ENCODE assay signal across 9 mouse cellular contexts in genomic region chr13:98502813-98503341, GRCm38 (mm10). TPM values are rescaled to one million over a fixed set of nuclear protein-coding genes. Genes with fewer than 3 reads are reported as not detected.
DNase-seq lines count a peak whose midpoint lies in the region; ATAC-seq lines count a peak whose summit lies in the region.
"Had no signal": no experiment of that assay in that cellular context is flagged by ENCODE, and none has a peak within 500 bp of the region (broad histone marks: within the 10 kb centered on the region; RNA-seq: fewer than 3 reads in every experiment).

No protein-coding gene starts in this region.

- H3K9me3 ChIP-seq in lung, embryonic 16.5 days (ENCODE audit: control insufficient read depth, low read length) = no peaks in the 10 kb centered on the region
- H3K9me3 ChIP-seq in forebrain, embryonic 14.5 days (replicated peaks; ENCODE audit: control insufficient read depth, low read length) = no peaks in the 10 kb centered on the region
- H3K9me3 ChIP-seq in stomach, embryonic 15.5 days = no peaks in the 10 kb centered on the region

- no peaks in the 10 kb centered on the region for H3K36me3 ChIP-seq in lung, embryonic 16.5 days (ENCODE audit: control insufficient read depth, insufficient read depth, low read length)
- H3K36me3 ChIP-seq in forebrain, embryonic 14.5 days (ENCODE audit: control insufficient read depth, insufficient read depth, low read length) = no peaks in the 10 kb centered on the region
- no peaks in the 10 kb centered on the region for H3K36me3 ChIP-seq in stomach, embryonic 15.5 days

- WGBS in lung, embryonic 16.5 days = 3% methylated on average over 27 of the region's 27 CpGs
- 1% methylated on average over 27 of the region's 27 CpGs for WGBS in forebrain, embryonic 14.5 days
- 3% methylated on average over 27 of the region's 27 CpGs for WGBS in stomach, embryonic 15.5 days

- no peak for DNase-seq in lung, adult 18-20 months
- DNase-seq in forebrain, embryonic 14.5 days (ENCODE audit: low spot score) = peak; percentile 25
- peak; percentile 31 to 44 for DNase-seq in kidney, postnatal 4 days
- DNase-seq in right cerebral cortex, postnatal 4 days = no peak
- DNase-seq in B cell, adult 2 months = no peak
- DNase-seq: gastrocnemius, postnatal 36 days had no signal

- no peak overlapping the region for H3K9ac ChIP-seq in lung, embryonic 16.5 days (ENCODE audit: low read length)
- no peak overlapping the region for H3K9ac ChIP-seq in forebrain, embryonic 14.5 days (ENCODE audit: low read length)
- H3K9ac ChIP-seq in stomach, embryonic 15.5 days = no peak overlapping the region

- H3K4me2 ChIP-seq in lung, embryonic 16.5 days (ENCODE audit: low read depth, low read length) = peak overlapping the region; percentile 49
- no peak overlapping the region for H3K4me2 ChIP-seq in forebrain, embryonic 14.5 days (ENCODE audit: low read length)
- peak overlapping the region; percentile 43; the same call in 1 of the 2 replicates for H3K4me2 ChIP-seq in stomach, embryonic 15.5 days

- H3K27ac ChIP-seq in lung, embryonic 16.5 days (ENCODE audit: low read length) = no peak overlapping the region
- no peak overlapping the region for H3K27ac ChIP-seq in forebrain, embryonic 14.5 days (ENCODE audit: low read depth, low read length)
- no peak overlapping the region for H3K27ac ChIP-seq in stomach, embryonic 15.5 days

- H3K27me3 ChIP-seq in lung, embryonic 16.5 days (ENCODE audit: control insufficient read depth, insufficient read depth, low read depth, low read length) = peaks cover 84% of the 10 kb centered on the region
- H3K27me3 ChIP-seq in forebrain, embryonic 14.5 days (replicated peaks; ENCODE audit: control insufficient read depth, insufficient read depth, low read length) = peaks cover 77% of the 10 kb centered on the region
- H3K27me3 ChIP-seq in stomach, embryonic 15.5 days (replicated peaks) = peaks cover 87% of the 10 kb centered on the region

- H3K4me3 ChIP-seq in lung, embryonic 16.5 days (ENCODE audit: low read length) = peak overlapping the region; percentile 29
- H3K4me3 ChIP-seq in forebrain, embryonic 14.5 days (ENCODE audit: low read depth, low read length) = no peak overlapping the region
- H3K4me3 ChIP-seq in stomach, embryonic 15.5 days (replicated peaks) = peak overlapping the region; percentile 15; the same call in 1 of the 2 replicates

- peaks cover 25% of the 10 kb centered on the region for H3K4me1 ChIP-seq in lung, embryonic 16.5 days (replicated peaks; ENCODE audit: control insufficient read depth, insufficient read depth, low read length)
- H3K4me1 ChIP-seq in forebrain, embryonic 14.5 days (ENCODE audit: control insufficient read depth, insufficient read depth, low read length) = no peaks in the 10 kb centered on the region
- peaks cover 19% of the 10 kb centered on the region for H3K4me1 ChIP-seq in stomach, embryonic 15.5 days

- ATAC-seq in lung, embryonic 16.5 days (ENCODE audit: low read depth) = no peak
- no peak for ATAC-seq in forebrain, embryonic 14.5 days
- ATAC-seq in stomach, embryonic 15.5 days (ENCODE audit: insufficient read depth, low FRiP score, low read depth) = no peak
- ATAC-seq in megakaryocyte-erythroid progenitor cell, adult 5-6 weeks (replicated peaks; ENCODE audit: low FRiP score, low TSS enrichment, poor library complexity, severe bottlenecking) = no peak

RNA-seq across cellular contexts. Expression of gene Gm10320, which starts 11.1 kb away (rescaled TPM):
- polyA plus RNA-seq in lung, embryonic 16.5 days (2015; fragmentation: Nextera tagmentation; extraction: Ambion mirVana) = 1.2 and 1.8 TPM in 2 replicates
- 0.85 and 1.3 TPM in 2 replicates for polyA plus RNA-seq in forebrain, embryonic 14.5 days (2014; fragmentation: Nextera tagmentation; extraction: Ambion mirVana)
- polyA plus RNA-seq in stomach, embryonic 15.5 days (2015; fragmentation: Nextera tagmentation; extraction: Ambion mirVana) = 1.7 and 8.0 TPM in 2 replicates
- total RNA-seq in megakaryocyte-erythroid progenitor cell, adult 5-6 weeks (2014; fragmentation: Nextera tagmentation) = 0.66 TPM in 1 of 2 replicates, not detected in the other
- 1.2 TPM in 1 of 2 replicates, not detected in the other for total RNA-seq in megakaryocyte-erythroid progenitor cell, adult 5-6 weeks (2017)
- total RNA-seq: gastrocnemius, postnatal 36 days had no signal

Comparison
In these comparisons a context has a peak if more than half of its experiments do, and no peak if none do; other contexts are left out.
1. DNase-seq: peak in forebrain, embryonic 14.5 days (single experiment) and kidney, postnatal 4 days (2 of 2); none in lung, adult 18-20 months (0 of 2), right cerebral cortex, postnatal 4 days (single experiment) and B cell, adult 2 months (0 of 2).